Mouse (Mus musculus) forelimb bud, embryonic 11.5 days (tissue): Measurements from ENCODE around the gene Cd5.

Source experiments
- DNase-seq: peaks from one replicate; pipeline ENCODE4 v3.0.0-alpha.2; 2012; ENCODE audit warnings: low read depth, low spot score

Gene Cd5

DNA sequence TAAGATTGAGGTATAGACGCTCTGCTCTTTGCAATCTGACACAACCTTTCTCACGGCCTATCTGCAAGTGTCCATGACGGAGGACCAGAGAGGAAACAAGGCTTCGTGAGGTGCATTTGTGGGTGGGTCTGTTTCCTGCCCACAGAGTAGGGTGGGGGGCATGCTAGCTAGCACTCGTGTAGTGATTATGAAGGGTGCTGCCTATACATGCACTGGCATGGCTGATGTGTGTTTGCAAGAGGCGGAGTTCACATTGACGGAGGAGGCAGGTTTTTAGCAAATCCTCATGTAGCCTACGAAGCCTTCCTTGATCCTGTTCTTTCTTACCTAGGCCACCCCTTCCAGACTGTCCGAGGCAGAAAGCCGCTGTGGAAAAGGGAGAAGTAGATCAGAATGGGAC lies 8.9 kb downstream of the Cd5 start:
- no peak for DNase-seq

GRCm38 (mm10) chr19:10724629-10725363 lies 14.0 kb downstream of the Cd5 start:
- no peak for DNase-seq

DNA sequence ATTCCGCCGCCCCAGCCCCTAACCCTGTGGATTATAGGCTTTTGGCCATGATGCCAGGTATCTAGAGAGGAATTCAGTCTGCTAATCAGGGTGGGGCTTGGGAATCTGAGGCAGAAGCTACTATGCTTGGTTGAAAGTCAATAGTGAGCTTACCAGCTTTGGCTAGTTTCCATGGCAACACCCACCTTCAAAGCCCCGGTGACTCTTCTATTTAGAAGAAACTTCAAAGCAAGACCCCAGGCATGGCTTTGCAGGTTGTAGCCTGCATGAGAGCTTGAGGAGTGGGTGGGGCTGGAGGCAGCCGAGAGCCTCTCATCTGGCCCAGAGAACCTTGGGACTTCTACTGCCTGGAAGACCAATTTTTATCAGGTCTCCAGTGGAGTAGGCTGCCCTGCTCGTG lies 15.2 kb downstream of the Cd5 start:
- peak; percentile 53 for DNase-seq

GRCm38 (mm10) chr19:10723084-10723483 lies 15.7 kb downstream of the Cd5 start:
- no peak for DNase-seq

GRCm38 (mm10) chr19:10721064-10721463 lies 17.7 kb downstream of the Cd5 start:
- DNase-seq: no peak

DNA sequence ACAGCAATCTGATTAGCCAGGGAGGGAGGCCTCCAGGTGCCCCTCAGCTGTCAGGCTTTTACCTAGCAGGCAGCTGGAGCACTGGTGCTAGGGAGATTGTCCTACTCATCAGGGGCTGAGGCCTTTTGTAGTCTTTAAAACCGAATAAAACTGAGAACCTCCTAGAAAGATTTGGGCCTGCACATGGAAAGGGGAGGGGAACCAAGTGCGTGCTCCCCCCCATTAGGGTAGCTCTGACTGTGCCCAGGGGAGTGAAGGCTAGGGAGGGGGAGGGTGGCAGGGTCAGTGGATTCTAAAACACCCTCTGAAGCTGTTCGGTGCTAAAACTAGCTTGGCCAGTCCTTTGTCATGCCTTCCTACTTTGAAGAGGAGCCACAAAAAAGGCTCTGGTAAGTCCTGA lies 18.3 kb downstream of the Cd5 start:
- DNase-seq: no peak

- peak; percentile 40 for DNase-seq
Measured at GRCm38 (mm10) chr19:10719751-10720150, 19.1 kb downstream of the Cd5 start.

DNA sequence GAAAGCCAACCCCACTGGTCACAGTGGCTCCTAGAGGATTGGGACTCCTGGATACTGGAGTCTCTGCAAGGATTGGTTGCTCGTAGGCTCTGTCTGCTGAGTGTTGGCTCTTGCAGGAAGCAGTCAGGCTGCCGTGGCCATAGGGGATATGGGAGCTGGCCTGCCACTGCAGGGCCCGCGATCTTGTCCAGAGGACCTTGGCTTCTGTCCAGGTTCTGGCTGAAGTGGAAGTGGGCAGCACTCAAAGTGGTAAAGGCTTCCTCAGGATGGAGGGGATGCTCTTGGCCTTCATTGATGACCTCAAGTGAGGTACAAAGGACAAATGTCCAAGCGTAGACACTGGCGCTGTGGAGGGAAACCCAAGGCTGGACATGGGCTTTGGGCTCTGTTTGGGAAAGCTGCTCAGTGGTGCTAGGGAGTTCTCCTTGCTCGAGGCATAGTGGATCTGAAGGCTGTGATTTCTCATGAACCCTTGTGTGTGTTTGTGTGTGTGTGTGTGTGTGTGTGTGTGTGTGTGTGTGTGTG lies 20.5 kb downstream of the Cd5 start:
- no peak for DNase-seq

- no peak for DNase-seq
Measured at GRCm38 (mm10) chr19:10715476-10715875, 23.3 kb downstream of the Cd5 start.

GRCm38 (mm10) chr19:10714682-10715475 lies 23.9 kb downstream of the Cd5 start:
- peak; percentile 82 for DNase-seq

DNA sequence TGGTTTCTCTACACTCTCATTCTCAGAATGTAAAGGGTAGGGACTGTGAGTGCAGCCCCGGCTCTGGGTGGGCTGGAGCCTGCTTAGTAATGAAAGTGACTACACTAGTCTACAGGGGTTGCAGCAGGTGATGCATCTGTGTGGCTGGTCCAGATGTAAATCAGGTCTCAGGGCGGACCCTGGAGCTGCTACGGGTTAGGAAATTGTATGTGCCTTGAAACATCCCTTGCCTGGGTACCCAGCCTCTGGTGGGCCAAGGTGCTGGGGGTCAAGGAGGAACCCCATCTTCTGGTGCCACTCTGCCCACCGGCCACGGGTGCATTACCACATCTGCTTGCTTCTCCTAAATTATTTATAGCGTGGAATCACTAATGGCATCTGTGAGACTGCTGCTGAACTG lies 24.6 kb downstream of the Cd5 start:
- DNase-seq: no peak

GRCm38 (mm10) chr19:10713551-10713950 lies 25.3 kb downstream of the Cd5 start:
- no peak for DNase-seq

DNA sequence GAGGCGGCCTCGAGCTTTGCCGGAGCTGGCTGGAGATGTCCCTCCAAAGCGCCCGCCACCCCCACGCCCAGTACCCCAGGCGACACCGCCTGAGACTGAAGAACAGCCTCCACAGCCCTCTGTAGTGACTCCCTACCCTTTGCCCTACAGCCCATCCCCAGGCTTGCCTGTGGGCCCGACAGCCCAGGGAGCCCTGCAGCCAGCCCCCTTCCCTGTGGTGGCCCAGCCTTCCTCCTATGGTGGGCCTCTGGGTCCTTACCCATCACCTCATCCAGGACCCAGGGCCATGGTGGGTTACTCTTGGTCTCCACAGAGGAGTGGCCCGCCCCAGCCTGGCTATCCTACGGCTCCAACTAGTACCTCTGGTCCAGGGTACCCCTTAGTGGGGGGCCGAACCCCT lies 26.2 kb downstream of the Cd5 start:
- no peak for DNase-seq

DNA sequence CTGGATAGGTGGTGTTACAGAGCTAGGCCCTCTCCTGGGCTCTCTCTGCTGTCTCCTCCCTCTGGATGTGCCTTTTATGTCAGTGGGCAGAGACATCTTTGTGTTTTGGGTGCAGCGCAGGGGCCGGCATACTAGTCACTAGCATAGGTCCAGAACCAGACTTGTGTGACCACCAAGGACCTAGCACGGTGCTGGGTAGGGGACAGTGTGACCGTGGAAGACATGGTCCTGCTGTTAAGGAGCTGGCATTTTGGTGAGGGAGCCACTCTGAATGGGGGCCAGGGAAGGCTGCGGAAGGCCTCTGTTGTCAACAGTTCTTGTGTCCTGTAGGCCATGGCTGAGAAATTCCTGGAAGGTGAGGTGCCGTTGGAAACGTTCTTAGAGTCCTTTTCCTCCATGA lies 26.6 kb downstream of the Cd5 start:
- DNase-seq: no peak

DNA sequence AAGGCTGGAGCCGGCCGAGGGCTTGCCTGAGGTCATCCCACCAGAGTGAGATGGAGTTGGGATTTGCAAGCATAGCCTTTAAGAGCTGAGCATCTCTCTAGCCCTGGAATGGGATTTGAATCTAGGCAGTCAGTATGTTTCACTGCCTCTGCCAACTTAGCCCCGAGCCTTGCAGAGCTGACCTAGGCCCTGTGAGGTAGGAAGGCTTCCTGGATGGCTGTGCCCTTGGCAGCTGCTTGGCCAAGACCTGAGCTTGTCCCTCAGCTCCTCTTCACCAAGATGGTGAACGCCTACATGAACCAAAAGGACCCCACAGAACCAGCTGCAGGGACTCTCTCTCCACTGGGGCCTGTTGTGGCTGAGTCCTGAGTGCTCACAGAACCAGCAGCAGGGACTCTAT lies 28.1 kb downstream of the Cd5 start:
- no peak for DNase-seq

- peak; percentile 20 for DNase-seq
Measured at GRCm38 (mm10) chr19:10710088-10710511, 28.7 kb downstream of the Cd5 start.

- peak; percentile 88 for DNase-seq
Measured at GRCm38 (mm10) chr19:10709360-10710087, 29.3 kb downstream of the Cd5 start.

GRCm38 (mm10) chr19:10708900-10709299 lies 29.9 kb downstream of the Cd5 start:
- DNase-seq: no peak

- DNase-seq: no peak
Measured at GRCm38 (mm10) chr19:10707881-10708280, 30.9 kb downstream of the Cd5 start.

DNA sequence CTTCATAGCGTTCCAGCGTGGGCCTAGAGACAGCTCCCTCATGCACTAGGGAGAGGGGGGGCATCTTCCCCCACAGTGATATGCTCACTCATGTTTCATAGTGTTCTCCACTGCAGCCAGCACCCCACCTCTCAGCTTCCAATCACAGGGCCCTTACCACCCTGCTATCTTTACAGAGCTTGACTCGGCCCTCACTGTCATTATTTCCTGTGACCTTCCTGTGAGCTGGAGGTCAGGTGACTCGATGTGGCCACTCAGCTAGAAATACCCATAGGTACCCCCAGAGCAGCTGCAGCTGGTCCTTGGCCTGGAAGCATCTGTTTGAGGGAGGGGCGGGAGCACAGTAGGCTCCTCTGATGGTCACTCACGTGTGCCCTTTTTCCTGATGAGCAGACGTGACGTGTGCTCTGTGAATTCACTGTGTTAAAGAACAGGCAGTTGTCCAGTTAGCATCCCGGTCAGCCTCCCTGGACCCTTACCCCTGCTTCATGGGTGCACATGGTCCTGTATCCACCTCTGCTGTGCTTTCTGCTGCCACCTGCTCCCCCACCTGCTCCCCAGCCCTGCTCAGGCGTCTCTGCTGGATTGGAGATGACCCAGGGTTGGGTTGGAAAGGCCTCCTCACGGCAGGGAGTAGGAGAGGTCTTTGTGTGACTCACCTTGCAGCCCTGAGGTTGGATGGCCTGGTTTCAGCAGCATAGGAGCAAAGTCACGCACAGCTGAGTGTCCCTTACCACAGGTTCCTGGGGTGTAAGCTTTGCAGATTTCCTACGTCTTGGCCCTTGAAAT lies 31.5 kb downstream of the Cd5 start:
- DNase-seq: no peak

DNA sequence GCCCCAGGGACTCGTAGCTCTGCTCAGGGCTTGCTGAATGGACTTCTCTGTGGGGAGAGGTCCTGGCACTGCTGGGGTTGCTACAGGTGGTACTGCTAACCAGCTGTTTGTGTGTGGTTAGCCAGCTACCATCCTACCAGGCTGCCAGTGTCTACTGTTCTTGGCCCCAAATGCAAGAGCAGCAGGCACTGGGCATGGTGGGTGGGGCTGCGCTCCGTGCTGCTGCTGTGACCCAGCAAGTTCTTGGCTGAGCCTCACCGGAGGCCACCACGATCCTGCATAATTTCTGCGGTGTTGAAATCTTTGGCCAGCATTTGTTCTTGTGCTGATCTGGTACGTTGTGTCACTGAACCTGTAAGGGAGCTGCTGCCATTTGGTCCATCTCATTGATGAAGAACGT lies 35.3 kb downstream of the Cd5 start:
- no peak for DNase-seq
